Mouse (Mus musculus) kidney, adult 18-20 months (tissue): ENCODE measurements around the gene Smtnl2.
"Not testable (repeated sequence)": the region's sequence is repeated elsewhere in the genome, so short reads cannot be mapped to it uniquely, and the experiment has no call there.

Experiments
- DNase-seq: peaks from one replicate; pipeline ENCODE4 v3.0.0; 2021

Gene Smtnl2

GRCm38 (mm10) chr11:72354971-72355728 is 56.4 kb downstream of the Smtnl2 start:
- peak; percentile 76 for DNase-seq

GRCm38 (mm10) chr11:72353186-72353585 is 58.3 kb downstream of the Smtnl2 start:
- no peak for DNase-seq

GRCm38 (mm10) chr11:72352272-72352671 is 59.2 kb downstream of the Smtnl2 start:
- DNase-seq: no peak

- DNase-seq: no peak
Measured at GRCm38 (mm10) chr11:72349652-72350051, 61.9 kb downstream of the Smtnl2 start.

DNA sequence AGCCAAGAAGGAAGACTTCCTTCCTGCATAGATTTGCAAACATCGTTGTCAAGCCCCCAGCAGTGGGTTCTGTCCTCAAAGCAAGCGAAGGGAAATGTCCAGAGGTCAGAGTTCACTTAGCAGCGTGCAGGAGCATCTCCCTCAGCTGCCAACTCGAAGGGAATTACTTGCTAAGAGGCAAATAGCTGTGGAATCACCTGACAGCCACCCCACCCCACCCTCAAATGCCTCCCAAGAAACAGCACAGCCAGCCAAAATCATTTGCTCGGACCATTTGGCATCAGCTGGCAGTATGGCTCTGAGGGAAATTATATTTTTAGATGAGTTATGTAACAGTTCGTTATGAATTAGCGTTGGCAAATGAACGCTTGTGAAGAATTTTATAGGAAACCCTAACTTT is 62.5 kb downstream of the Smtnl2 start:
- peak; percentile 36 for DNase-seq

- peak; percentile 55 for DNase-seq
Measured at GRCm38 (mm10) chr11:72348563-72348962, 63.0 kb downstream of the Smtnl2 start.

GRCm38 (mm10) chr11:72344486-72344885 is 67.0 kb downstream of the Smtnl2 start:
- DNase-seq: peak; percentile 51

DNA sequence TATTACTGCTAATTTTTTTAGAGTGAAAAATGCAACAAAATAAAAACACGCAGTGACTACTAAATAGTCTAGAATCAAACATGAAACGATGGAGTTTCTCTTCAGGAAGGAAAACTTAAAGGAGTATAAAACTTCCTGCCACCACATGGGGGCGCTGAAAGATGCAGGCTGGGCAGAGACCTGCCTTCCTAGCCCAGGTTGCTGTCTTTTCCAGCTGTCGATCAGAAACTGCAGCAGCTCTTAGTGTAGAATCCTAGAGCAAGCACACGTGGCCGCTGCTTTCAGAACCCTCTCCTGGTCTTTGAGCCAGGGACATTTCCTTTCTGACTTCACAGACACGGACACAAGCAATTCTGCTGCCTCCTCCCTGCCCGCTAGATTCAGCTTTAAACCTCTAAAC is 67.6 kb downstream of the Smtnl2 start:
- peak; percentile 67 for DNase-seq

DNA sequence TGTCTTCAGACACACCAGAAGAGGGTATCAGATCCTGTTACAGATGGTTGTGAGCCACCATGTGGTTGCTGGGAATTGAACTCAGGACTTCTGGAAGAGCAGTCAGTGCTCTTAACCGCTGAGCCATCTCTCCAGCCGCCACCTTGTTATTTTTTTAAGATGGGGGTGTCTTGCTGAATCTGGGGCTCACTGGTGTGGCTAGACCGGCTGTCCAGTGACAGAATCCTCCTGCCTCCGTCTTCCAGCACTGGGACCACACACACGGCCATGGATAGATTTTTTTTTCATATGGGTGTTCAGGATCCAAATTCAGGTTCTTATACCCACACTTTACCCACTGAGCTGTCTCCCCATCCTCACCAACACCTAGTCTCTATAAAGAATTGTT is 68.3 kb downstream of the Smtnl2 start:
- DNase-seq: not testable (repeated sequence)

GRCm38 (mm10) chr11:72342549-72343237 is 68.8 kb downstream of the Smtnl2 start:
- DNase-seq: peak; percentile 76

DNA sequence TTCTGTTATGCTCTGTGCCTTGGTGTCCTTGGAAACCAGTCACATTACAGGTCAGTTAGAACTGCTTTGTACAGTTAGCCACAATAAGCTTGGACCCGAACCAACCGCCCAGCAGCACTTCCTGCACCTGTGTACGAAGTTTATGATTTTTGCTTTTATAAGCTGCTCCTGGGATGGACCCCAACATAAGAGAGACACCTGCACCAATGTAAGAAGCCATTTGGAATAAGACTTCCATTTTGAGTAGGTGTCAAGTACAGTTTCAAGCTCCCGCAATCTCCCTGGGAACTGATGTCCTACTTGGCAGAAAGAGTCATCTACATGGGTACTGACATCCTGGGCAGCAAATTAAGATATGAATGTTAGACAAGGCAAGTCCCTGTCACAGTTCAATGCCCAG is 71.8 kb downstream of the Smtnl2 start:
- DNase-seq: no peak
